Mouse (Mus musculus) spleen, adult 18-20 months (tissue): ENCODE measurements around the gene Msmb.
"Not testable (repeated sequence)": the region's sequence is repeated elsewhere in the genome, so short reads cannot be mapped to it uniquely, and the experiment has no call there.

Experiments
- DNase-seq, 2 experiments: peaks; one replicate each; pipeline ENCODE4 v3.0.0; 2022; ENCODE audit warnings: mixed read lengths in 2 of 2

Gene Msmb

DNA sequence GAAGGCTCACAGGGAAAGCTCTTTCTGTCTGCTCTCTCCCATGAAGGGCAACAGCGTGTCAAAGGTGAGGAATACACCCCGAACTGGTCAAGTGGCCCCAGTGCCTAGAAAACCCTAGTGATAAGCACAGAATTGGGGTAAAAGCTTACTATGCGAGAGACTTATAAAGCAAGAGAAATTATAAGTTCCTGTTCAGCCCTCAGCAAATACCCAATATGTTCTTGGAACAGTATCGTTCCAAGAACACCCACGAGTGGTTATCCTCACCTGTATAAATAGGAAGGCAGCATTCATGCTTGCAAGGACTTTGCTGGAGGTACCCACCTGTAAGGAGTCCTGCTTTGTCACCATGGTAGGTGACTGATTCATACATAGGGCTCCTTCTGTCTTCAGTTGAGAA, at the start of gene Msmb:
Gene Msmb, plus strand, starts transcription at position 301 of the 400 bp plus-strand sequence.
- no peak for DNase-seq

DNA sequence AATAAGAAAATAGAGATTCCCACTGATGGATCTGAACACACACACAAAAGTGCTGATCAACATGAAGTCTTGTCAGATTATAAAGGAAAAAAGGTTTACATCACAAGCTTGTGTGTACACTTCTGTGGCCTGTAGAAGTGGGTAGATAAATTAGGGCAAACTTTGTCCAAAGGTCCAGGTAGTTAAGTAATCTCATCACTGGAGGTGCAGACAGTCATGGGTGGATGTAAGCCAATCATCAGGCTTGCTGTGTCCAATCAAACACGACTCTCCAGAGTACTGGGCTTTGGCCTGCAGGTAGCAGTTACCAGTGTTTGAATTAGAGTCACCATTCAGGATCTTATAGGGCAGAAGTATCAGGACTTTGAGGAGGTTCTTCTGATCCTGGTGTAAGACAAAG, 48.8 kb upstream of the Msmb start:
- no peak for DNase-seq

DNA sequence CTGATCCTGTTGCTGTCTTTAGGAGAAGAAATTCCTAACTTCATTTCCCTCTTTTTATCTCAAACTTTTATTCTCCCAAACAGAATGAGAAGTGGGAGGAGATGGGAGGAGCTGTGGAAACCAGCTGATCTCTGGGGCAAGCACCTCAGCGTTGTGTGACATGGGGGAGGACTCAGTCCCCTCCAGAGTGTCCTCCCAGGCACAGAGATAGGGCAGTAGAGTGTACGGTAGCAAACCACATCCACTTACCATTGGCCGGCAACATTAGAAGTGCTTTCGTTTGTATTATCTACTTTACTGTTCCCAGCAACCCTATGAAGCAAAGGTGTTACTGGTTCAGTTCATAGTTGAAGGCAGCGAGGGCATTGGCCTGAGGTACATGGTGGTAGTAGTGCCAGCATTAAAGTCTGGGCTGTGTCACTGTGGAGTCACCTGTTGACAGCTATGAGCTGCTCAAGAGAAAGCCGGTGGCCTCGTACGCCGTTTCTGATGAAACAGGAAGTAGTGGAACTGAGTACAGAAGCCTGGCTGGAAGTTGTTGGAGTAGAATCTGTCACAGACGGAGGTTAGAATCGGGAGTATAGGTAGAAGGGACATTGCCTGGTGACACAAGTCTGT, 48.2 kb upstream of the Msmb start:
- no peak for DNase-seq

DNA sequence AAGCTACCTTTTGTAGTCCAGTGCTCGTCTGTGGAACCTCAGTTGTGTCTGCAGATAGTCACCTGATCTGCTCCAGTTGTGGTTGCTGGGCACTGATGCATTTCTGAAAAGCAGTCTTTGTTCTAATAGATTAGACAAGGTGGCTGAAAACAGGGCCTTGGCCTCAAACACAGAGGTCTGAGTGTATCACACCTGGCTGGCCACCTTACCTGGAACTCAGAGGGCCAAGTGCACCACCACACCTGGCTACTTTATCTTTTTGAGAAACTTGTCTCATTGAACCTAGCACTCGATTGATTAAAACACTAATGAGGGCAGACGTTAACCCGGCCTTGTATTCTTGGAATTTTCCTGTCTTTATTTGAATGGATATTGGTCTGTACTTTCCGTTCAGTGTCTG, 46.2 kb upstream of the Msmb start:
- no peak for DNase-seq

DNA sequence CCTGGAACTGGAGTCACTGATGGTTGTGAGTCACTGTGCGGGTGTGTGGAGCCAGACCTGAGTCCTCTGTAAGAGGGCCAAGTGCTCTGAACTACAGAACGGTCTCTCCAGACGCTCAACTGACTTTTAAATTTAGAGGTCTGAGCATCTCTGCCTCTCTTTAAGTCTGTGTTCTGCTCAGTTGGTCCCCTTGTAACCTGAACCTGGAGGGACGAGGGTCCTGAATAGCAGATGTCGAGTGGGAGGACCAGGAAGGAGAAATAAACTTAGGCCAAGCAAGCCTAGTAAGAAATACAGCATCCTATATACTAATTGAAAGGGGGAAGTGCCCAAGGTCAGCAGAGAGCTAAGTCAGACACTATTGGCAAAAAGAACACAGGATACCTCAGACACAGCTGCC, 45.1 kb upstream of the Msmb start:
- DNase-seq: no peak

DNA sequence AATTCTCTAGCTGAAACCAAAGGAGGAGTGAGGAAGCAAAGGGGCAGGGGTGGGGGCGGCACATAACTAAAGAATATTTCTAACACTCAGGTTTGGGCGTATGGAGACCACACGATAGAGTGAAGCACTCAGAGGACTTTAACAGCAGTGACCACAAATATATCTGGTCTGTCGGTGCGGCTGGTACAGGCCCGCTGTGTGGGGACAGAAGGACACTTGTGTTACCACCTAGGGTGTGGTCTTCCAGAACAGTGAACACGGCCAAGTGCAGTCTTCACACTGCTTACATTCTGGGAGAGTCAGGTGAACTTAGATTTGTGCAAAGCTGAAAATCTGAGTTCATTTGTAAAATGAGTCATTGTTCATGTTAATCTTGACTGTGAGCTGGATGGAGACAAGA, 44.1 kb upstream of the Msmb start:
- no peak for DNase-seq

DNA sequence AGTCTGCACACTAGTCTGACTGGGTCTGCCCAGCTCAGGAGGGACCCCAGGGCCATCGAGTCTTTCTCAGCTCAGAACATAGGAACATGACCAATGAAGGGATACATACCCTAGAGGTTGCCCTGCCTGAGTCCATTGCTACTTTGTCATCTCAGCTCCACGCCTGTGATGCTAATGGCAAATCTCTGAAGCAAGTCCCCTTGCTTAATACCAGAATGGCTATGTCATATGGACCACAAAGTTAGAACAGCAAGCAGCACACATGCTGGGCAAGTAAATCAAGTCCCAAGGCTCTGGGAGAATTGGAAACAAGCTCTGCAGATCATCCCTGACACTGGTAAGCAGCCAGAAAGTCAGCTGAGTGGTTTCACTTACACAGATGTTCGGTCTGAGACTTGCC, 42.9 kb upstream of the Msmb start:
- no peak for DNase-seq

DNA sequence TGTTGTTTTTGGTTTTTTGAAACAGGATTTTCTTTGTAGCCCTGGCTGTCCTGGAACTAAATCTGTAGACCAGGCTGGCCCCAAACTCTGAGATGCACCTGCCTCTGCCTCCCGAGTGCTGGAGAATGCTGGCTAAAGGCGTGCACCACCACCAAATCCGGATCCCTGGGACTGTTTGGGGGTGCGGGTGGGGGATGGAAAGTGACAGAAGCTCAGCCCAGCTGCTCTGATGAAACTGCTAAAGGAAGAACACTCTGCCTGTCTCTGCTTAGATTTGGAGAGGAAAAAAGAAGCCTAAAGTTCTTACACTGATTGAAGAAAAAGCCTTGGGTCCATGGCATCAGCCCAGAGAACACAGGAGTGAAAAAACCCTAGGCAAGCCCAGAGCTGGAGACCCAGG, 38.3 kb upstream of the Msmb start:
- no peak for DNase-seq

DNA sequence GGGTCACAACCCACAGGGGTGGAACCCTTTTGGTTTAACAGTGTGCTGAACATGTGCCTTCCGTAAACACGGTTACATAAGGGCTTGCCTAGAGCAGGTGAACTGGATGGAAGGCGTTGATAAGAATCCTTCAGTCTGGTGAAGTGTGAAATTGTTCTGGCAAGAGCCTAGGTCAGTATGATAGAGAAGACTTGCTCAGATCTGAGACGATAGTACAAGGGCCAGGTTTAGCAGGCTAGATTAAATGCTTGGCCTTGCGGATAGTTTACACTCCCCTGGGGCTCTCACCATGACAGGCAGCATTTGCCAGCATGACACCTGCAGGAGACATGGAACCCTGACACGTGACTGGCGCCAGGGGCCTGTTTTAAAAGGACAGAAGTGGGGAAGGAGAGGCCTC, 36.2 kb upstream of the Msmb start:
- DNase-seq: no peak

DNA sequence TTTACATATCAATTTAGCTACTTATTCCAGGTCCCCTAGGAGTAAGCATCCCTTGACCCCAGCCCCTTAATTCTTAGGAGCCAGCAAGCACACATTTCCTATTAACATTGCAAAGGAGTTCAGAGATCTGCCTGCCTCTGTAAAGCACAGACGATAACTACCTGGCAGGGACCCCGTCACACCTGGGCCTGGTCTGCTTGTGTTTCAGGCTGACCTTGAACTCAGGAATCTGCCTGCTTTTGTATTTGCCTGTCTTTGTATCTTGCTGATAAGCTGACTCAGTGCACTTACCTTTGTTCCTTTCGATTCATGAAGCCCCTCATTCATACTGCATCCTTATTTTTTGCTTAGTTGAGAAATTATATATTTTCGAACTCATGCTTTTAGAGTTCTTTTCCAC, 34.9 kb upstream of the Msmb start:
- DNase-seq: no peak

DNA sequence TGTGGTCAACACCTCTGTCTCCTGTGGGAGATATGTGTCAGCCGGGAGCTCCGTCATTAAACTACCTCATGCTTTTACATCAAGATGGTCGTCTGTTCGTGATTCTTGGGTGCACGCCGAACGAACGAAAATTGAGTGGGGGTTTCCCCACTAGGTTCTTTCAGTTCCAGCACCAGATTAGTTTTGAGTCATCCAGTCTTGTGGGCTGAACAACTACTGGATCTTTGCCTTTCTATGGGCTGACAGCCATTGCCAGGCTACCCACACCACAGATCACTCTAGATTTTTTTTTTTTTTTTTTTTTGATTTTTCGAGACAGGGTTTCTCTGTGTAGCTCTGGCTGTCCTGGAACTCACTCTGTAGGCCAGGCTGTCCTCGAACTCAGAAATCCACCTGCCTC, 29.7 kb upstream of the Msmb start:
- not testable (repeated sequence) for DNase-seq

DNA sequence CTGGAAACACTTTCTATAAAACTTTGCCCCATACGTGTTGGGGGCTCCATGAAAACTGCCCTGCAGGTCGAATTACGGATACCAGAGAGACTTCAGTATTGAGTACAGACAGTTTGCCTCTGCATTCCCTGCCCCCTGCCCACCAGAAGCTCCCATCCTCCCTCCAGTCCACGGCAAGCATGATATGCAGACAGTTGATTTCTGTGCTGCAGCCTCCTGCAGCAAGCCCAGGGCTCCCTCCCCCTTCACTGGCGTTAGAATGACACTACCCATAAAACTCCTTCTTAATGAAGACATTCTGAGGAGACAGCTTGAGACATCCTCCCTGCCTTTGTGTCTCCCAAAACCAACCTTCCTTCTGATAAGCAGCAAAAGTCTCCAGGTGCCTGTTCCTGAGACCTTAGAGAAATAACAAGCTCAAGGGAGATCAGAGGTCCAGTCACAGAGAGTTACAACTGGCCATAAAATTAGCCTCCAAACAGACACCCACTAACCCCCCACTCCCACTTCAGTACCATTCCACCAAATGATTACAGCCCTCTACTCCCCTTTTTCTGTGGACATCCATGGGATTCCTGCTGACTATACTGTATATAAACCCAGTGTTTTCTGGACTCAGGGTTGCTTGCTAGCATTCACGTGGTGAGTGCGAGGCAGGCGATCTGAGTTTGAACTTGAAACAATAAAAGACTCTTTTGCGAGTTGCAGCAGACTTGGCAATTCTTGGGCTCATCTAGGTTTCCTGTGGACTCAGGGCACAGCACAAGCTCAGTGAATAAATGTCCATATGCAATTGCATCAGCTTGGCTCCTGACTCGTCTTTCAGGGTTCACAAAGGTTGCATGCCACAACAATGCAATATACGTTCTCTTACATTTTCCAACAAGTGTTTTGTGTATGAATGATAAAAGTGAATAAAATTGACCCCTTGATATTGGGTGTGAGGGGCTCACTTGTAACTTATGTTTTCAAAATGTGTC, 20.6 kb upstream of the Msmb start:
- DNase-seq: no peak

DNA sequence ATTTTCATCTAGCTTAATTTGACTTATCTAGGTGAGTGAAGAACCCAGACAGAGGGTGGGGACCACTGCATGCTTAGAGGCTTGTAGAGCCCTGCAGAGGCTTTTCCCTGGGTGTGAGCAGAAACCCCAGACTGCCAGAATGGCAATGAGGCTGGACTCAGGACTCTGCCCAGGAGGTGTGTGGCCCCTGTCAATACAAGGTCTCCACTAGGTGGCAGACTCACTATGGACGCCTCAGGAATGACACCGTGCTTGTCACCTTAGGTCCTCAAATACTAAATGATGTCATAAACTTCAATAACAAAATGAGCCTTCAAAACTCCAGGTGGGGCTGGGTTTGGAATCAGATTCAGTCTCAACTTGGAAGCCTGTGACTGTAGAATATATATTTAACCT, 19.9 kb upstream of the Msmb start:
- peak in 1 of 2 experiments; percentile 25 for DNase-seq

DNA sequence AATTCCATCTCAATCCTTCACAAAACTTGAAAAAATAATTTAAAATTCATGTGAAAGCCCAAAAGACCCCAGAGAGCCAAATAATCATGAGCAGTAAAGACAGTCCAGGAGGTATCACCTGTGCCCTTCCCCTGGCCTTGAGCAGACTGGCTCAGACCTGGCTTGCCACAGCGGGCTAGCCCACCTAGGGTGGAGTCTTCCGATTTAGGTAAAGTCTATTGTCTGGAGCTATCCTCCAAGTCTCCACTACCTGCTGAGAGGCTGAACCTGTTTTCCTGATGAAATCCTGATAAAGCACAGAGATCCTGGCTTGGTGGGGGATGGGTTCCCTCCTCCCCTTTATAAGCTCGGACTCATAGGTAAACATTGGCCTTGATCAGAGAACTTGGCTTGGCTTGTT, 17.6 kb upstream of the Msmb start:
- no peak for DNase-seq

DNA sequence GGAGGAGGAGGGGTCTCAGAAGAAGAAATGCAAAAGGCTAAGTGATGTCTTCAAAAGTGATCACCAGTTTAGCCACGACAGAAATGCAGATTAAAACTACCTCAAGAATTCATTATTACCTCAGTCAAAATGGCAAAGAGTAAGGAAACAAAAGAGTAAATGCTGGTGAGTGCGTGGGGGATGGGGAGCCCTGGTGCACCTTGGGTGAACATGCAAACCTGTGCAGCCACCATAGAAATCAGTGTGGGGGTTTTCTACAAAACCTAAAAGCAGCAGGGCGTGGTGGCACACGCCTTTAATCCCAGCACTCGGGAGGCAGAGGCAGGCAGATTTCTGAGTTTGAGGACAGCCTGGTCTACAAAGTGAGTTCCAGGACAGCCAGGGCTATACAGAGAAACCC, 16.6 kb upstream of the Msmb start:
- not testable (repeated sequence) for DNase-seq

DNA sequence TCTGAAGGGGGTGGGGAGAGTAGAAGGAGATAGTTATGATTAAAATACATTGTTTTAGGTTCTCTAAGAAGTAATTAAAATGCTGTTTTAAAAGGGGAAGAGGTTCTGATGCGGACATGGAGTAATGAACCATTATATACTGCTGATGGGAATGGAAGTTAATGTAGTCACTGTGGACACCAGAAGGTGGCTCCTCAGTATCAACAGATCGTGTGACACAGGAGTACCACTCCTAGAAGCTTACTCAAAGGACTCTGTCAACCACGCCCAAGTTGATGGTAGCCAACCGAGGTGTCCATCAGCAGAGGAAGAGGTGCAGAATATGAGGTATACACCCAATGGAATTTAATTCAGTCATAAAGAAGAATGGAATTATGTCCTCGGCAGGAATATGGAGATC, 13.4 kb upstream of the Msmb start:
- DNase-seq: no peak

DNA sequence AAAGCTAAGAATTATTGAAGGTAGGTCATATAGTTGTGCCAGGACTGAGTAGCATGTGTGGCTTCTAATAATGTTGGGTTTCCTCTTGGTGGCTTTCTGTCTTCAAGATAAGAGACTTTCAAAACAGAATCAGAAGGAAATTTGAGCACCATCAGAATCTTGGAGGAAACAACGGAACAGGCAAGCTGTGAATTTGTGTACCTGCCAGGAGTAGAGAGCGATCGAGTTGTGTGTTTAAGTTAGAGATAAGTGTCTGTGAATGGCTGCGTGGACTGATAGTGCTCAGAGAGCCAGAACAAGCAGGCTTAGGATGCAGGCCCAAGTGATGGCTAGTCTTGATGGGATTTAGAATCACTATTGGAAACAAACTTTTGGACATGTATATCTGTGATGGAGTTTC, 10.0 kb upstream of the Msmb start:
- DNase-seq: no peak

DNA sequence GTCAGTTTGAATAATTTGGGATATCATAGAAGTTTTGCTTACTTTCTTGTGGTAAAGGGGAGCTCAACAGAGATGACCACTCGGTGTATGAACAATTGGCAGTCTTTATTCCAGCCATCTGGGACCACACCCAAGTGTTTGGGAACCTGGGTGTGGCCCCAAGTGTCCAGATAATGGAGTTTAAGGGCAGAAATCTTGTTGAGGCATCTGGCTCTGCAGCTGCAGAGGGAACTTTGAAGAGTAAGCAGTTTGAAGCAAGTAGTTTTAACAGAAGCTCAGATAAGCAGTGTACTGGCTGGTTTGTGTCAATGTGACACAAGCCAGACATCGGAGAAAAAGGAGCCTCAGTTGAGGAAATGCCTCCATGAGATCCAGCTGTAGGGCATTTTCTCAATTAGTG, 7.5 kb upstream of the Msmb start:
- DNase-seq: no peak

DNA sequence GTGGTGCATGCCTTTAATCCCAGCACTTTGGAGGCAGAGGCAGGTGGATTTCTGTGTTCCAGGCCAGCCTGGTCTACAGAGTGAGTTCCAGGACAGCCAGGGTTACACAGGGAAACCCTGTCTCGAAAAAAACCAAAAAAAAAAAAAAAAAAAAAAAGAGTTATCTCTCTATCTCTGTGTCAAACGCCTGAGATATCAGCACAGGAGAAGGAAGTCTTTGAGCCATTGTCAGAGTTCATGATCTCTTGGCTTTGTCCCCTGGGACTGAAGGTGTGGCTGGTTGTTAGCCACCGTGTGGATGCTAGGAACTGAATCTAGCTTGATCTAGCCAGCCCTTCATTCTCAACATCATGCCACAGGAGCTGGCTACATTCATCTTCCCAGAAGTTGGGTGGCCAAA, 5.4 kb upstream of the Msmb start:
- not testable (repeated sequence) for DNase-seq

DNA sequence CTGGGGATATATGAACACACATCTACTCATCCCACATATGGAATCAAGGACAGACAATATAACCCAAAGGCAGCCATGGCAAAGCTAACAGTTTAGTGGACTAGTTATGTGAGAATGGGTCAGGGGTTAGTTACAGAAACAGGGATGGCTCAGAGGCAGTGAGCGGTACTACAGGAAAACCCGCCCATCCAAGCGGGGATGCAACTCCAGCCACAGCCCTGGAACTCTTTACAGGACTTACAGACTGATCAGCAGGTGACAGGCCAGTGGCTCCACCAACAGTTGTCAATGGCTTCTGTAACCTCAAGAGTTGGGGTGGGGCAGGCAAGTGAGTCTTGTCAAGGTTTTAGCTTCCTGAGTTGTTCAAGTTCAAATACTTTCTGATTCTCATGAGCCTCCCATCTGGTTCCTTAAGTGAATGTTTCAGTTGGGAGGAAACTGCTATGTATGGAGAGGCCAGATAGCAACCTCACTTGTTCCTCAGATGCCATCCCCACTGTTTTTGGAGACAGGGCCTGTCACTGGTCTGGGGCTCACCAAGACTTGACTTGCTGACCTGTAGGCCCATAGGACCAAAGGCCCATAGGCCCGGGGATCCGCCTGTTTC, 1.4 kb upstream of the Msmb start:
- no peak for DNase-seq

DNA sequence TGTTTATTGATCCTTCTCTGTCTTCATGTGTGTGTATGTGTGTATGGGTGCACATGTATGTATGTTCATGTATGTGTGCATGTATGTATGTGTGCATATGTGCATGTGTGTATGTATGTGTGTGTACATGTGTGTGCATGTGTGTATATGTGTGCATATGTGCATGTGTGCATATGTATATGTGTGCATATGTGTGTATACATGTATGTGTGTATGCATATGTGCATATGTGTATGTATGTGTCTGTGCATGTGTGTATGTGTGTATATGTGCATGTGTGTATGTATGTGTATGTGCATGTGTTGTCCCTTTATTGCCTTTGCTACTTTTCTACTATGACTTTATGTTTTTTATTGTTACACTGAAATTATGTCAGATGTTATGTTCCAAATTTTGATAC, 2.9 kb downstream of the Msmb start:
- no peak for DNase-seq

DNA sequence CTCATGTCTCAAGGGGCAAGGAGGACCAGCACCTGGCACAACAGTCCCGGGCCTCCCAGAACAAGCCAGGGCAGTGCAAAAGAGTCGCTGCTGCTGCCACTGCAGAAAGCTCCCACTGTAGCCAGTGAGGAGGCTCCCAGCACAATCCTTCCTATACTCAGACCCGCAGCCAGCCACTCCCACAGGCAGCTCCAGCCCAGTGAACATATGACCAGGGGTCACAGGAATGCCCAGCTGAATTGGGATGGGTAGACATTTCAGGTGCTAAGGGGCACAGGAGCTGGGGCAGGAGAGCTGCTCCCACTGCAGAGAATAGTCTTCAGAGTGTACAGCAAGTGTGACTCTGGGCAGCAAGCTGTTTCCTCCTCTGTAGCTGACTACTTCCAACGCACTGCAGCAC, 3.6 kb downstream of the Msmb start:
- no peak for DNase-seq

DNA sequence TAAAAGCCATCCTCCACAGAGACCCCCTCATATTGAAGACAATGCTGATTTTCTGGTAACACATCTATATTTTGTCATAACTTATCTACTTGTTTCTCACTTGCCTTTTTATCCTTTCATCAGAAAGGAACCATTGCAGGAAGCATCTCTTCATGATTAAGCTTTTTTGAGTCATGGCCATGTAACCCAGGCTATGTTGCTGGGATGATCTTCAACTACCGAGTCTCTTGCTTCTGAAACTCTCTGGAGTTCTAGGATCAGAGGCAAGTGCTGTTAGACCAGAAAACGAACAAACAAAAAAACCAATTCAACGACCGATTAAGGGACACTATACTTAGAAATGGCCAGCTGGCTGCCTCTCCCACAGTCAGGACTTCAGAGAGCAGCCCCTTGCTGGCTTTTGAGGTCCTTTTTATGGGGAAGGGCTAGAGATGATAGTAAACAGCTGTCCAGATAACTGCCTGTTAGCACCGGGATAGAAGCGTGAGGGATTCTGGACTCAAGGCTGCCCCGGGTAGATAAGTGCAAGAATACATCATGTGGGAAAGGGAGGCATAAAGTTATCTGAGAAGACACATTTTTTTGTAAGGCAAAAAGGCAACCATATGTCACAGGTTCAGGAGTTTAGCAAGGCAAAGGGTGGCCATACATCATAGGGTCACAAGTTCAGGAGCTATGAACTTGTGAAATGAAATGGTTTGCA, 4.1 kb downstream of the Msmb start:
- no peak for DNase-seq
